Mouse (Mus musculus) testis, adult 2 months (tissue): ENCODE data around the gene Pnkd.

Experiments
- CTCF ChIP-seq: fragments of 200-500 bp; IDR thresholded peaks from 2 replicates; pipeline ENCODE4 v1.5.1; 2012; ENCODE audit warnings: low read depth, mild to moderate bottlenecking, inconsistent platforms, low read length, moderate library complexity; ENCODE audit not compliant: control insufficient read depth, insufficient read depth, insufficient replicate concordance
- POLR2A ChIP-seq: fragments of 200-500 bp; IDR thresholded peaks from 2 replicates; pipeline ENCODE4 v1.6.1; 2012; ENCODE audit warnings: low read depth, mild to moderate bottlenecking, inconsistent platforms, low read length, moderate library complexity; ENCODE audit not compliant: control insufficient read depth

GRCm38 (mm10) chr1:74352532-74353096 is 67.9 kb downstream of the Pnkd start:
- no peak for TF ChIP-seq CTCF
- TF ChIP-seq POLR2A, result no peak
